Mouse (Mus musculus): Measurements from ENCODE around the gene Palm2. TPM values are rescaled to one million over a fixed set of nuclear protein-coding genes. Genes with fewer than 3 reads are reported as not detected.

The Palm2 gene
- total and polyA plus RNA-seq, 3 experiments, result not detected

GRCm38 (mm10) chr4:57751054-57751453 lies 317.0 kb downstream of the Palm2 start:
- TF ChIP-seq CHD1 (IDR thresholded peaks at IDR 0.05; ENCODE audit: low read depth, low read length) (no peak), MEF2A (IDR thresholded peaks at IDR 0.05; ENCODE audit: extremely low read depth, insufficient replicate concordance, low read depth, low read length, poor library complexity, severe bottlenecking) (no peak), ZMIZ1 (IDR thresholded peaks at IDR 0.05; ENCODE audit: low read depth, low read length) (no peak), UBTF (IDR thresholded peaks at IDR 0.05; ENCODE audit: borderline replicate concordance, insufficient read depth, low read depth, low read length) (no peak), RAD21 (IDR thresholded peaks at IDR 0.05; ENCODE audit: low read depth, low read length) (no peak), TCF12 (IDR thresholded peaks at IDR 0.05; ENCODE audit: low read depth, low read length) (no peak), E2F4 (IDR thresholded peaks at IDR 0.05; ENCODE audit: borderline replicate concordance, low read depth, low read length) (no peak), ELF1 (IDR thresholded peaks at IDR 0.05; ENCODE audit: low read depth, low read length) (no peak), HCFC1 (IDR thresholded peaks at IDR 0.05; ENCODE audit: low read depth, low read length) (no peak), CTCF (IDR thresholded peaks at IDR 0.05 in 2 of 3, conservative IDR thresholded peaks at IDR 0.05 in 1 of 3; ENCODE audit: control insufficient read depth in 1 of 3, insufficient read depth in 1 of 3, low read depth in 2 of 3, low read length in 3 of 3, poor library complexity in 1 of 3, severe bottlenecking in 1 of 3) (no peak), MXI1 (IDR thresholded peaks at IDR 0.05; ENCODE audit: low read depth, low read length) (no peak), ZNF384 (IDR thresholded peaks at IDR 0.05; ENCODE audit: low read depth, low read length) (no peak), ZC3H11A (IDR thresholded peaks at IDR 0.05; ENCODE audit: low read depth, low read length) (no peak), NRF1 (IDR thresholded peaks at IDR 0.05; ENCODE audit: insufficient read depth, low read depth, low read length, poor library complexity, severe bottlenecking) (no peak), POLR2A (IDR thresholded peaks at IDR 0.05; ENCODE audit: control insufficient read depth in 1 of 2, insufficient read depth in 1 of 2, low read depth in 1 of 2, low read length in 2 of 2, poor library complexity in 1 of 2) (no peak), USF2 (IDR thresholded peaks at IDR 0.05; ENCODE audit: borderline replicate concordance in 1 of 2, insufficient read depth in 1 of 2, low read depth in 1 of 2, low read length in 2 of 2) (no peak), JUND (IDR thresholded peaks at IDR 0.05; ENCODE audit: low read depth, low read length) (no peak)
- DNase-seq (ENCODE audit: low read depth, low spot score), result no peak
- Histone ChIP-seq H3K9ac (ENCODE audit: control insufficient read depth, low read depth, low read length, poor library complexity, severe bottlenecking) (no peak overlapping the region), H3K9me3 (replicated peaks; ENCODE audit: insufficient read depth, low read length) (no peaks in the 10 kb centered on the region), H3K4me1 (ENCODE audit: control insufficient read depth in 1 of 2, insufficient read depth in 2 of 2, low read length in 2 of 2) (no peaks in the 10 kb centered on the region), H3K36me3 (ENCODE audit: control insufficient read depth in 1 of 2, insufficient read depth in 2 of 2, low read length in 2 of 2) (no peaks in the 10 kb centered on the region), H3K27ac (ENCODE audit: control insufficient read depth, low read depth, low read length) (no peak overlapping the region), H3K27me3 (ENCODE audit: control insufficient read depth in 1 of 2, insufficient read depth in 2 of 2, low read length in 2 of 2) (no peaks in the 10 kb centered on the region; a peak in 1 of 4 replicates), H3K79me2 (ENCODE audit: control insufficient read depth, insufficient read depth, low read length, poor library complexity) (no peaks in the 10 kb centered on the region), H3K4me3 (ENCODE audit: control insufficient read depth in 1 of 2, insufficient read depth in 1 of 2, low read depth in 2 of 2, low read length in 2 of 2) (no peak overlapping the region)

GRCm38 (mm10) chr4:57751566-57751965 lies 317.5 kb downstream of the Palm2 start:
- no peaks in the 10 kb centered on the region for H3K36me3 ChIP-seq (ENCODE audit: control insufficient read depth in 1 of 2, insufficient read depth in 2 of 2, low read length in 2 of 2)
- no peaks in the 10 kb centered on the region for H3K79me2 ChIP-seq (ENCODE audit: control insufficient read depth, insufficient read depth, low read length, poor library complexity)
- DNase-seq (ENCODE audit: low read depth, low spot score), result no peak
- no peak overlapping the region for H3K4me3 ChIP-seq (ENCODE audit: control insufficient read depth in 1 of 2, insufficient read depth in 1 of 2, low read depth in 2 of 2, low read length in 2 of 2)
- no peaks in the 10 kb centered on the region for H3K4me1 ChIP-seq (ENCODE audit: control insufficient read depth in 1 of 2, insufficient read depth in 2 of 2, low read length in 2 of 2)
- H3K9ac ChIP-seq (ENCODE audit: control insufficient read depth, low read depth, low read length, poor library complexity, severe bottlenecking), result no peak overlapping the region
- no peaks in the 10 kb centered on the region for H3K9me3 ChIP-seq (replicated peaks; ENCODE audit: insufficient read depth, low read length)
- no peaks in the 10 kb centered on the region; a peak in 1 of 4 replicates for H3K27me3 ChIP-seq (ENCODE audit: control insufficient read depth in 1 of 2, insufficient read depth in 2 of 2, low read length in 2 of 2)
- no peak for TF ChIP-seq ZNF384 (IDR thresholded peaks at IDR 0.05; ENCODE audit: low read depth, low read length)
- TF ChIP-seq CHD1 (IDR thresholded peaks at IDR 0.05; ENCODE audit: low read depth, low read length), result no peak
- no peak for TF ChIP-seq ZKSCAN1 (IDR thresholded peaks at IDR 0.05; ENCODE audit: low read depth, low read length)
- no peak for TF ChIP-seq POLR2A (IDR thresholded peaks at IDR 0.05; ENCODE audit: control insufficient read depth in 1 of 2, insufficient read depth in 1 of 2, low read depth in 1 of 2, low read length in 2 of 2, poor library complexity in 1 of 2)
- TF ChIP-seq NELFE (IDR thresholded peaks at IDR 0.05; ENCODE audit: low read depth, low read length), result no peak
- TF ChIP-seq NRF1 (IDR thresholded peaks at IDR 0.05; ENCODE audit: insufficient read depth, low read depth, low read length, poor library complexity, severe bottlenecking), result no peak
- TF ChIP-seq RAD21 (IDR thresholded peaks at IDR 0.05; ENCODE audit: low read depth, low read length), result no peak
- TF ChIP-seq E2F4 (IDR thresholded peaks at IDR 0.05; ENCODE audit: borderline replicate concordance, low read depth, low read length), result no peak
- no peak for TF ChIP-seq TAL1 (IDR thresholded peaks at IDR 0.05; ENCODE audit: low read length)
- no peak for TF ChIP-seq ZC3H11A (IDR thresholded peaks at IDR 0.05; ENCODE audit: low read depth, low read length)
- no peak for TF ChIP-seq GATA1 (IDR thresholded peaks at IDR 0.05; ENCODE audit: low read depth, low read length)
- no peak for TF ChIP-seq ETS1 (IDR thresholded peaks at IDR 0.05; ENCODE audit: low read depth, low read length)
- TF ChIP-seq TCF12 (IDR thresholded peaks at IDR 0.05; ENCODE audit: low read depth, low read length), result no peak
- no peak for TF ChIP-seq SIN3A (IDR thresholded peaks at IDR 0.05; ENCODE audit: low read length)
- TF ChIP-seq USF2 (IDR thresholded peaks at IDR 0.05; ENCODE audit: borderline replicate concordance in 1 of 2, insufficient read depth in 1 of 2, low read depth in 1 of 2, low read length in 2 of 2), result no peak
- TF ChIP-seq ZMIZ1 (IDR thresholded peaks at IDR 0.05; ENCODE audit: low read depth, low read length), result no peak
- no peak for TF ChIP-seq BHLHE40 (IDR thresholded peaks at IDR 0.05; ENCODE audit: borderline replicate concordance, low read depth, low read length)
- TF ChIP-seq CHD2 (IDR thresholded peaks at IDR 0.05; ENCODE audit: low read length), result no peak
- no peak overlapping the region for H3K27ac ChIP-seq (ENCODE audit: control insufficient read depth, low read depth, low read length)

Measured in MEL (cell line).